Mouse (Mus musculus) myocyte (in vitro differentiated cells): Measurements from ENCODE around the gene Tlr4. TPM values are rescaled to one million over a fixed set of nuclear protein-coding genes. Genes with fewer than 3 reads are reported as not detected.

Source experiments
- H3K27me3 ChIP-seq: one replicate; pipeline ENCODE4 v1.6.1; 2011; ENCODE audit not compliant: control insufficient read depth, insufficient read depth, insufficient read length
- H3K36me3 ChIP-seq: one replicate; pipeline ENCODE4 v1.6.1; 2011; ENCODE audit not compliant: control insufficient read depth, insufficient read depth
- H3K4me2 ChIP-seq: one replicate; pipeline ENCODE4 v1.6.1; 2011; ENCODE audit warnings: low read depth, control low read depth
- H3K4me3 ChIP-seq: one replicate; pipeline ENCODE4 v1.5.1; 2011; ENCODE audit warnings: mild to moderate bottlenecking, control low read depth, moderate library complexity
- H3K79me2 ChIP-seq: one replicate; pipeline ENCODE4 v1.6.1; 2011; ENCODE audit not compliant: control insufficient read depth, insufficient read depth
- H3ac ChIP-seq: one replicate; pipeline ENCODE4 v1.6.1; 2011; ENCODE audit not compliant: control insufficient read depth, insufficient read length
- CEBPB ChIP-seq: IDR thresholded peaks from 2 replicates; pipeline ENCODE4 v1.6.1; 2011; ENCODE audit warnings: mild to moderate bottlenecking, moderate library complexity; ENCODE audit not compliant: poor library complexity, insufficient read depth, severe bottlenecking
- E2F4 ChIP-seq: IDR thresholded peaks from one replicate; pipeline ENCODE4 v1.6.1; 2011; ENCODE audit warnings: mild to moderate bottlenecking, control low read depth, moderate library complexity; ENCODE audit not compliant: insufficient read depth
- MAX ChIP-seq: IDR thresholded peaks from one replicate; pipeline ENCODE4 v1.6.1; 2011; ENCODE audit warnings: low read depth, mild to moderate bottlenecking, control low read depth
- MYOD1 ChIP-seq, 3 experiments: IDR thresholded peaks; one replicate each; pipeline ENCODE4 v1.6.1; 2011; ENCODE audit warnings: control low read depth in 2 of 3, low read depth in 2 of 3, mild to moderate bottlenecking in 2 of 3, moderate library complexity in 1 of 3; ENCODE audit not compliant: insufficient read length in 2 of 3, control insufficient read depth in 1 of 3
- MYOG ChIP-seq, 3 experiments: IDR thresholded peaks; one replicate each; pipeline ENCODE4 v1.6.1; 2011; ENCODE audit warnings: control low read depth in 2 of 3, low read depth in 2 of 3, mild to moderate bottlenecking in 2 of 3; ENCODE audit not compliant: insufficient read length in 2 of 3, control insufficient read depth in 1 of 3, insufficient read depth in 1 of 3
- POLR2A ChIP-seq: IDR thresholded peaks from one replicate; pipeline ENCODE4 v1.6.1; 2011; ENCODE audit warnings: low read depth, mild to moderate bottlenecking, control low read depth, moderate library complexity; ENCODE audit not compliant: insufficient read length
- POLR2AphosphoS2 ChIP-seq: IDR thresholded peaks from one replicate; pipeline ENCODE4 v1.6.1; 2011; ENCODE audit warnings: low read depth, control low read depth; ENCODE audit not compliant: insufficient read length
- REST ChIP-seq: IDR thresholded peaks from one replicate; pipeline ENCODE4 v1.6.1; 2011; ENCODE audit warnings: mild to moderate bottlenecking, control low read depth, moderate library complexity; ENCODE audit not compliant: insufficient read depth, insufficient read length
- SRF ChIP-seq: IDR thresholded peaks from one replicate; pipeline ENCODE4 v1.6.1; 2011; ENCODE audit warnings: low read depth; ENCODE audit not compliant: control insufficient read depth, insufficient read length
- TCF12 ChIP-seq: IDR thresholded peaks from one replicate; pipeline ENCODE4 v1.6.1; 2011; ENCODE audit warnings: mild to moderate bottlenecking, control low read depth; ENCODE audit not compliant: poor library complexity, insufficient read depth, severe bottlenecking
- TCF3 ChIP-seq: IDR thresholded peaks from one replicate; pipeline ENCODE4 v1.6.1; 2011; ENCODE audit warnings: low read depth, control low read depth; ENCODE audit not compliant: insufficient read length
- USF1 ChIP-seq: IDR thresholded peaks from one replicate; pipeline ENCODE4 v1.6.1; 2011; ENCODE audit warnings: low read depth, mild to moderate bottlenecking, control low read depth, moderate library complexity
- polyA plus RNA-seq: library from polyadenylated mRNA; unstranded; fragments of >200 nt; fragmentation: generic; extraction: Trizol; gene quantifications from one replicate; pipeline ENCODE4 v1.2.1, GENCODE M21; 2012; ENCODE audit warnings: missing spikeins

The Tlr4 gene
- polyA plus RNA-seq, 1 experiment = 5.1 TPM

DNA sequence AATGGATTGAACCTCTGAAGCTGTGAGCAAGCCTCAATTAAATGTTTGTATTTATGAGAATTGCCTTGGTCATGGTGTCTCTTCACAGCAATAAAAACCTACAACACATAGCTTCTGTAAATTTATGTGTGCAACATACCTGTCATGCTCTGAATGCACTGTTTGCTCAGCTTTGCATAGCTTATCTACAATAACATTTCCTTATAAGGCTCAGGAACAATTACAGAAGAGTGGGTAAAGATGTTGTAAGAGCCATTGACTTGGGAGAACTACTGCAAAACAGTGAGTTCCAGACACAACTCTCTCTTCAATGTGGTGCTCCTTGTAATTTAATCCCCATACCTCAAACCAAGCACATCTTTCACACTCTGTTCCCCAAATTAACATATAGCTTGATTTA is 21.6 kb upstream of the Tlr4 start:
- no peak overlapping the region for H3K4me3 ChIP-seq
- no peak overlapping the region for H3K4me2 ChIP-seq
- H3ac ChIP-seq = no peak overlapping the region
- no peaks in the 10 kb centered on the region for H3K27me3 ChIP-seq
- no peaks in the 10 kb centered on the region for H3K79me2 ChIP-seq
- no peaks in the 10 kb centered on the region for H3K36me3 ChIP-seq
- TF ChIP-seq CEBPB = no peak
- no peak for TF ChIP-seq TCF3
- no peak for TF ChIP-seq POLR2AphosphoS2
- no peak for TF ChIP-seq SRF
- no peak for TF ChIP-seq TCF12
- no peak for TF ChIP-seq MYOG (IDR thresholded peaks at IDR 0.05; ENCODE audit: control insufficient read depth in 1 of 3, insufficient read depth in 1 of 3, insufficient read length in 2 of 3, low read depth in 2 of 3)
- no peak for TF ChIP-seq USF1
- no peak for TF ChIP-seq MYOD1 (IDR thresholded peaks at IDR 0.05; ENCODE audit: control insufficient read depth in 1 of 3, insufficient read length in 2 of 3, low read depth in 2 of 3)
- no peak for TF ChIP-seq POLR2A
- no peak for TF ChIP-seq MAX
- no peak for TF ChIP-seq REST
- no peak for TF ChIP-seq E2F4

DNA sequence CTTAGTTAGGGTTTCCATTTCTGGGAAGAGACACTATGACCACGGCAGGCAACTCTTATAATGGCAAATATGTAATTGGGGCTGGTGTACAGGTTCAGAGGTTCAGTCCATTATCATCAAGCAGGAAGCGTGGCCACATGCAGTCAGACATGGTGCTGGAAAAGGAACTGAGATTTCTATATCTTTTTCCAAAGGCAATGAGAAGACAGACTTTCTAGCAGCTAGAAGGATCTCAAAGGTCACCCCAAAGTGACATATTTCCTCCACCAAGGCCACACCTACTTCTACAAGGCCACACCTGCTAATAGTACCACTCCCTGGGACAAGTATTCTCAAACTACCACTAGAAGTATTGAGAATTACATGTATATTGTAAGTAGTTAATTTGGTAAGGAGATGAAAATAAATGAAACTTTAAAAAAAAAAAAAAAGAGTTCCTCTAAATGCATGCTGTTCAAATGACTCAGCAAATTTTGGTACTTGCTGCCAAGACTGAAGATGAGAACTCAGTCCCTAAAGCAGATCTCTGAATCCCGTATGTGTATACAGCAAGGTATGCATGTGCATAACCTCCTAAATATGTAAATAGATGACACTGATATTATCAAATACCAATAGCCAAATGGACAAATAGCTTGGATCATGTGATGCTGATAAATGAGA is 10.9 kb upstream of the Tlr4 start:
- Histone ChIP-seq H3K79me2 (no peaks in the 10 kb centered on the region), H3K27me3 (no peaks in the 10 kb centered on the region), H3K4me2 (no peak overlapping the region), H3K4me3 (no peak overlapping the region), H3K36me3 (no peaks in the 10 kb centered on the region), H3ac (no peak overlapping the region)
- TF ChIP-seq POLR2A (no peak), TCF3 (no peak), TCF12 (no peak), SRF (no peak), CEBPB (no peak), POLR2AphosphoS2 (no peak), USF1 (no peak), REST (no peak), MAX (no peak), MYOD1 (IDR thresholded peaks at IDR 0.05; ENCODE audit: control insufficient read depth in 1 of 3, insufficient read length in 2 of 3, low read depth in 2 of 3) (no peak), E2F4 (no peak), MYOG (IDR thresholded peaks at IDR 0.05; ENCODE audit: control insufficient read depth in 1 of 3, insufficient read depth in 1 of 3, insufficient read length in 2 of 3, low read depth in 2 of 3) (no peak)

DNA sequence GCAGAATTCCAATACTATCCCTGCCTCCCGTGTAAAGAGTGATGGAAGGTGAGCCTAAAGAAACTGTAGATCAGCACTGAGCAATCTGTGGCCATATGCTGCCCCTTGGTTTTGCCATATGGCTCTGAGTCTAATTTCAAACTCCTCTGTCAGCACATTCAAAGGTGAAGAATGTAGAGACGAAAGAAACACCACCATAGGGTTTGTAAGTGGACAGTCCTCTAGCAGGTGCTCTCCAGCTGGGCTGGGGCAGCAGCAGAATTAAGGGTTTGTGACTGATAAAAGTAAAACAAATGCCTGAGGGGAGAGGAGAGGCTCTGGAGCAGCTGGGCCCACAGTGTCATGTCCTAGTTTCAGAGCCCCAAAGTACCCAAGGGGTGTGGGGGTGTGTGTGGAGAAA is 6.2 kb upstream of the Tlr4 start:
- Histone ChIP-seq H3K4me2 (no peak overlapping the region), H3K79me2 (no peaks in the 10 kb centered on the region), H3K36me3 (no peaks in the 10 kb centered on the region), H3K27me3 (no peaks in the 10 kb centered on the region), H3ac (no peak overlapping the region), H3K4me3 (no peak overlapping the region)
- TF ChIP-seq TCF12 (peak; percentile 40), MYOG (IDR thresholded peaks at IDR 0.05; ENCODE audit: control insufficient read depth in 1 of 3, insufficient read depth in 1 of 3, insufficient read length in 2 of 3, low read depth in 2 of 3) (peak in 1 of 3 experiments; percentile 65), MYOD1 (IDR thresholded peaks at IDR 0.05; ENCODE audit: control insufficient read depth in 1 of 3, insufficient read length in 2 of 3, low read depth in 2 of 3) (peak in 2 of 3 experiments; percentile 43 to 46), SRF (no peak)

DNA sequence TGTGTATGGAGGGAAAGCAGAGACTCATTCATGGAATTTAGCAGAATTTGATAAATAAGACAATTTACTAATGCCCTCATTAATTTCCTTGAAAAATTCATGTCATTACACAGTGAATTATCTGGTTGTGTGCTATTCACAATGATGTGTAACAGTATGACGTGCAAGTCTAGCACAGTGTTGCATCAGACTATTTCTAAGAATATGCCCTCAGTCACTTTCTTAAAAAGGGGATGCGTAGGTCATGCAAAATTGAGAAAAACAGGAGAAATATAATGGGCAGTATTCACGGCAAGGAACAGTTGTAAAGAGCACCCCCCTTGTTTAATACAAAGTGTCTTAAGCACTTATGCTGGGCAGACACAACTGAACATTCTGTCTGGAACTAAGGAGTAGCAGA is 5.6 kb upstream of the Tlr4 start:
- Histone ChIP-seq H3K36me3 (no peaks in the 10 kb centered on the region), H3K4me2 (no peak overlapping the region), H3K27me3 (no peaks in the 10 kb centered on the region), H3ac (no peak overlapping the region), H3K79me2 (no peaks in the 10 kb centered on the region), H3K4me3 (no peak overlapping the region)
- TF ChIP-seq TCF12 (no peak), MYOG (IDR thresholded peaks at IDR 0.05; ENCODE audit: control insufficient read depth in 1 of 3, insufficient read depth in 1 of 3, insufficient read length in 2 of 3, low read depth in 2 of 3) (no peak), POLR2A (no peak), USF1 (no peak), REST (no peak), POLR2AphosphoS2 (no peak), CEBPB (peak; percentile 84), E2F4 (no peak)

DNA sequence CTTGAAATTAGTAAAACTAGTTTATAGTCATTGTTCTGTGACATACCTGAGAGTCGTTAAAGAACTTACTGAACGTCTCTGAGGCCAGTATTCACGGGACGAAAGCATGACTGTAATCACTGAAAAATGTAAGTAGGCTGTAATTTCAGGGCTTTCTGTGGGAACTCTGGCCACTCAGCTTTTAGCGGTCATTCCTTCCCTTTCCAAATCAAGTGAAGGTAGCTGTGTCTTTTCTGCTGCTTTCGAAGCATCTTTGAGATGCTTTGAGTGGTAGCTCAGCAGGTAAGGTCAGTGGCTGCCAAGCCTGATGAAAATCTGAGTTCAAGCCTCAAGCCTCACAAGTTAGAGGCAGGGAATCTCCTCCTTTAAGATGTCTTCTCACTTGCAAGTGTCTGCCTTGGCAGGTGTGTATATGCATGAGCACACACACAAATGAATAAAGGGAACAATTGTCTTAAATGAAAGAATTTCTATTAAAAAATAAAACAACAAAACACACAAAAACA is 832 bp downstream of the Tlr4 start:
- TF ChIP-seq TCF12 = no peak
- no peaks in the 10 kb centered on the region for H3K27me3 ChIP-seq
- H3K79me2 ChIP-seq = peaks cover 41% of the 10 kb centered on the region
- peak overlapping the region; percentile 85 for H3K4me2 ChIP-seq
- H3K36me3 ChIP-seq = no peaks in the 10 kb centered on the region
- peak overlapping the region; percentile 45 for H3K4me3 ChIP-seq
- peak overlapping the region; percentile 14 for H3ac ChIP-seq
